Mouse (Mus musculus): ENCODE measurements at regions not wholly inside any gene's neighbourhood (a gene's known extent, or its start where the extent isn't known, plus 50 kb on each side); places are given as distances from the start of the nearest gene placed in this dataset.
"Not testable (repeated sequence)": the region's sequence is repeated elsewhere in the genome, so short reads cannot be mapped to it uniquely, and the experiment has no call there.

- ATAC-seq (replicated peaks; ENCODE audit: insufficient number of reproducible peaks, low FRiP score, low TSS enrichment): no peak
- WGBS (ENCODE audit: insufficient replicate concordance): 74% methylated on average over 6 of the region's 6 CpGs
- Histone ChIP-seq H3K4me1 (ENCODE audit: control insufficient read depth, insufficient read depth, low read length) (no peaks in the 10 kb centered on the region), H3K9me3 (replicated peaks; ENCODE audit: control insufficient read depth, low read length) (no peaks in the 10 kb centered on the region), H3K27me3 (ENCODE audit: control insufficient read depth, insufficient read depth, low read length) (no peaks in the 10 kb centered on the region), H3K4me2 (no peak overlapping the region), H3K9ac (ENCODE audit: low read depth, low read length) (no peak overlapping the region), H3K27ac (ENCODE audit: low read depth, low read length) (no peak overlapping the region), H3K4me3 (ENCODE audit: low read depth, low read length) (no peak overlapping the region), H3K36me3 (ENCODE audit: control insufficient read depth, insufficient read depth, low read length) (no peaks in the 10 kb centered on the region)
Observed at GRCm38 (mm10) chr7:116609406-116609805, 105.2 kb downstream of the Nucb2 start.

GRCm38 (mm10) chr7:116609906-116610305 lies 105.7 kb downstream of the Nucb2 start:
- Histone ChIP-seq H3K27me3 (ENCODE audit: control insufficient read depth, insufficient read depth, low read length) (no peaks in the 10 kb centered on the region), H3K4me2 (no peak overlapping the region; the same call in 1 of the 2 replicates), H3K36me3 (ENCODE audit: control insufficient read depth, insufficient read depth, low read length) (no peaks in the 10 kb centered on the region), H3K4me3 (ENCODE audit: low read depth, low read length) (no peak overlapping the region), H3K9me3 (replicated peaks; ENCODE audit: control insufficient read depth, low read length) (no peaks in the 10 kb centered on the region), H3K27ac (ENCODE audit: low read depth, low read length) (no peak overlapping the region), H3K9ac (ENCODE audit: low read depth, low read length) (no peak overlapping the region), H3K4me1 (ENCODE audit: control insufficient read depth, insufficient read depth, low read length) (no peaks in the 10 kb centered on the region)
- 73% methylated on average over 12 of the region's 12 CpGs for WGBS (ENCODE audit: insufficient replicate concordance)
- ATAC-seq (replicated peaks; ENCODE audit: insufficient number of reproducible peaks, low FRiP score, low TSS enrichment): no peak

- ATAC-seq (replicated peaks; ENCODE audit: insufficient number of reproducible peaks, low FRiP score, low TSS enrichment): no peak
- no peak overlapping the region for H3K27ac ChIP-seq (ENCODE audit: low read depth, low read length)
- no peak overlapping the region for H3K4me3 ChIP-seq (ENCODE audit: low read depth, low read length)
- no peaks in the 10 kb centered on the region for H3K36me3 ChIP-seq (ENCODE audit: control insufficient read depth, insufficient read depth, low read length)
- no peaks in the 10 kb centered on the region for H3K4me1 ChIP-seq (ENCODE audit: control insufficient read depth, insufficient read depth, low read length)
- no peak overlapping the region for H3K9ac ChIP-seq (ENCODE audit: low read depth, low read length)
- H3K9me3 ChIP-seq (replicated peaks; ENCODE audit: control insufficient read depth, low read length): no peaks in the 10 kb centered on the region
- no peak overlapping the region for H3K4me2 ChIP-seq
- WGBS (ENCODE audit: insufficient replicate concordance): 73% methylated on average over 3 of the region's 3 CpGs
- H3K27me3 ChIP-seq (ENCODE audit: control insufficient read depth, insufficient read depth, low read length): no peaks in the 10 kb centered on the region
Observed at GRCm38 (mm10) chr7:116615984-116616383, 111.8 kb downstream of the Nucb2 start.

GRCm38 (mm10) chr7:116619636-116620035 lies 115.5 kb downstream of the Nucb2 start:
- H3K9ac ChIP-seq (ENCODE audit: low read depth, low read length): no peak overlapping the region
- no peaks in the 10 kb centered on the region for H3K4me1 ChIP-seq (ENCODE audit: control insufficient read depth, insufficient read depth, low read length)
- 61% methylated on average over 2 of the region's 2 CpGs for WGBS (ENCODE audit: insufficient replicate concordance)
- no peak overlapping the region for H3K4me2 ChIP-seq
- H3K9me3 ChIP-seq (replicated peaks; ENCODE audit: control insufficient read depth, low read length): no peaks in the 10 kb centered on the region
- ATAC-seq (replicated peaks; ENCODE audit: insufficient number of reproducible peaks, low FRiP score, low TSS enrichment): no peak
- no peak overlapping the region for H3K27ac ChIP-seq (ENCODE audit: low read depth, low read length)
- H3K4me3 ChIP-seq (ENCODE audit: low read depth, low read length): no peak overlapping the region
- no peaks in the 10 kb centered on the region for H3K27me3 ChIP-seq (ENCODE audit: control insufficient read depth, insufficient read depth, low read length)
- no peaks in the 10 kb centered on the region for H3K36me3 ChIP-seq (ENCODE audit: control insufficient read depth, insufficient read depth, low read length)

GRCm38 (mm10) chr7:116620381-116620780 lies 116.2 kb downstream of the Nucb2 start:
- Histone ChIP-seq H3K9me3 (replicated peaks; ENCODE audit: control insufficient read depth, low read length) (no peaks in the 10 kb centered on the region), H3K9ac (ENCODE audit: low read depth, low read length) (no peak overlapping the region), H3K27me3 (ENCODE audit: control insufficient read depth, insufficient read depth, low read length) (no peaks in the 10 kb centered on the region), H3K4me3 (ENCODE audit: low read depth, low read length) (no peak overlapping the region), H3K36me3 (ENCODE audit: control insufficient read depth, insufficient read depth, low read length) (no peaks in the 10 kb centered on the region), H3K4me2 (no peak overlapping the region), H3K27ac (ENCODE audit: low read depth, low read length) (no peak overlapping the region), H3K4me1 (ENCODE audit: control insufficient read depth, insufficient read depth, low read length) (no peaks in the 10 kb centered on the region)
- ATAC-seq (replicated peaks; ENCODE audit: insufficient number of reproducible peaks, low FRiP score, low TSS enrichment): no peak
- WGBS (ENCODE audit: insufficient replicate concordance): 67% methylated on average over 4 of the region's 4 CpGs

- 84% methylated on average over 3 of the region's 3 CpGs for WGBS (ENCODE audit: insufficient replicate concordance)
Observed at GRCm38 (mm10) chr7:116633210-116633609, 129.0 kb downstream of the Nucb2 start.

GRCm38 (mm10) chr7:116644902-116645650 lies 140.9 kb downstream of the Nucb2 start:
- no peaks in the 10 kb centered on the region for H3K4me1 ChIP-seq (ENCODE audit: control insufficient read depth, insufficient read depth, low read length)
- no peak overlapping the region for H3K4me3 ChIP-seq (ENCODE audit: low read depth, low read length)
- no peaks in the 10 kb centered on the region for H3K36me3 ChIP-seq (ENCODE audit: control insufficient read depth, insufficient read depth, low read length)
- no peak for ATAC-seq (replicated peaks; ENCODE audit: insufficient number of reproducible peaks, low FRiP score, low TSS enrichment)
- H3K27me3 ChIP-seq (ENCODE audit: control insufficient read depth, insufficient read depth, low read length): no peaks in the 10 kb centered on the region
- 51% methylated on average over 10 of the region's 10 CpGs for WGBS (ENCODE audit: insufficient replicate concordance)
- H3K9me3 ChIP-seq (replicated peaks; ENCODE audit: control insufficient read depth, low read length): no peaks in the 10 kb centered on the region
- no peak overlapping the region for H3K27ac ChIP-seq (ENCODE audit: low read depth, low read length)
- H3K4me2 ChIP-seq: no peak overlapping the region
- no peak overlapping the region for H3K9ac ChIP-seq (ENCODE audit: low read depth, low read length)

More at GRCm38 (mm10) chr7:116633210-116633609, 129.0 kb downstream of the Nucb2 start:
- Histone ChIP-seq H3K4me1 (ENCODE audit: control insufficient read depth, insufficient read depth, low read length) (no peaks in the 10 kb centered on the region), H3K9me3 (replicated peaks; ENCODE audit: control insufficient read depth, low read length) (no peaks in the 10 kb centered on the region), H3K9ac (ENCODE audit: low read depth, low read length) (no peak overlapping the region), H3K27me3 (ENCODE audit: control insufficient read depth, insufficient read depth, low read length) (no peaks in the 10 kb centered on the region), H3K4me2 (no peak overlapping the region), H3K4me3 (ENCODE audit: low read depth, low read length) (no peak overlapping the region), H3K27ac (ENCODE audit: low read depth, low read length) (no peak overlapping the region), H3K36me3 (ENCODE audit: control insufficient read depth, insufficient read depth, low read length) (no peaks in the 10 kb centered on the region)
- no peak for ATAC-seq (replicated peaks; ENCODE audit: insufficient number of reproducible peaks, low FRiP score, low TSS enrichment)

GRCm38 (mm10) chr7:116654466-116654865 lies 150.3 kb downstream of the Nucb2 start:
- Histone ChIP-seq H3K9me3 (replicated peaks; ENCODE audit: control insufficient read depth, low read length) (no peaks in the 10 kb centered on the region), H3K27ac (ENCODE audit: low read depth, low read length) (no peak overlapping the region), H3K9ac (ENCODE audit: low read depth, low read length) (no peak overlapping the region), H3K4me3 (ENCODE audit: low read depth, low read length) (no peak overlapping the region), H3K4me2 (no peak overlapping the region), H3K4me1 (ENCODE audit: control insufficient read depth, insufficient read depth, low read length) (no peaks in the 10 kb centered on the region), H3K27me3 (ENCODE audit: control insufficient read depth, insufficient read depth, low read length) (no peaks in the 10 kb centered on the region), H3K36me3 (ENCODE audit: control insufficient read depth, insufficient read depth, low read length) (no peaks in the 10 kb centered on the region)
- no peak for ATAC-seq (replicated peaks; ENCODE audit: insufficient number of reproducible peaks, low FRiP score, low TSS enrichment)
- 70% methylated on average over 10 of the region's 10 CpGs for WGBS (ENCODE audit: insufficient replicate concordance)

GRCm38 (mm10) chr7:116657040-116657439 lies 152.9 kb downstream of the Nucb2 start:
- not testable (repeated sequence) for H3K9ac ChIP-seq (ENCODE audit: low read depth, low read length); ATAC-seq (replicated peaks; ENCODE audit: insufficient number of reproducible peaks, low FRiP score, low TSS enrichment); H3K9me3 ChIP-seq (replicated peaks; ENCODE audit: control insufficient read depth, low read length); H3K27me3 ChIP-seq (ENCODE audit: control insufficient read depth, insufficient read depth, low read length); H3K27ac ChIP-seq (ENCODE audit: low read depth, low read length); H3K4me2 ChIP-seq; H3K4me1 ChIP-seq (ENCODE audit: control insufficient read depth, insufficient read depth, low read length); H3K4me3 ChIP-seq (ENCODE audit: low read depth, low read length); H3K36me3 ChIP-seq (ENCODE audit: control insufficient read depth, insufficient read depth, low read length)
- WGBS (ENCODE audit: insufficient replicate concordance): 88% methylated on average over 6 of the region's 6 CpGs
